Mouse (Mus musculus): ENCODE results near the gene Hnrnpk. TPM values are rescaled to one million over a fixed set of nuclear protein-coding genes. Genes with fewer than 3 reads are reported as not detected.
"Not testable (repeated sequence)": the region's sequence is repeated elsewhere in the genome, so short reads cannot be mapped to it uniquely, and the experiment has no call there.

Hnrnpk gene
- 100 to 1,000 TPM; 721 to 814 TPM for total RNA-seq (2021)

GRCm38 (mm10) chr13:58403243-58403642, at the start of gene Hnrnpk:
Hnrnpk (minus strand) TSS chr13:58403343.
- intact Hi-C loops (cut with DNase I), result loop anchor here (5.0 kb wide), 1 partner anchor 139 kb away; no protein-coding TSS in a partner anchor
- not testable (repeated sequence) for DNase-seq

- no peak for DNase-seq
- intact Hi-C loops (cut with DNase I), result no loop called here
These were observed 49.1 kb upstream of the Hnrnpk start for GRCm38 (mm10) chr13:58452246-58452645.

- intact Hi-C loops (cut with DNase I), result no loop called here
These were observed 47.5 kb upstream of the Hnrnpk start for GRCm38 (mm10) chr13:58450459-58451182.

GRCm38 (mm10) chr13:58446541-58446940, 43.4 kb upstream of the Hnrnpk start:
- DNase-seq, result no peak
- intact Hi-C loops (cut with DNase I), result no loop called here

More at GRCm38 (mm10) chr13:58450459-58451182, 47.5 kb upstream of the Hnrnpk start:
- no peak for DNase-seq

DNA sequence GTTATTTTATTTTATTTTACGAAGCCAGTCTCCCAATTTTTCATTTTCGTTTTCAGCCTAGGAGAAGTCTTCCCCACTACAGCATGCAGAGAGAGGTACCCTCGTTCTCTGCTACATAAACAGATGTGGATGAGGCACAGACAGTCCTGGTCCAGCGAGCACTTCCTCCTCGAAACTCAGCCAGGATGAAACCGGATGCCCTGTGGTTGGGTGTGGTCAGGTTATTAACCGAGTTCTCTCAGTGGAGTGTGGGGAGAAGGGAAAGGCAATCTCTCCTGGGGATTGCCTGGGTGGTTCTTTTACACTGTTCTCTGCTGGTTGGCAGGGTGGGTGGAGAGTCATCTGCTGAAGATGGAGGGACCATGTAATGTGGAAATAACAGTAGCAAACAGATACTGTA, 40.6 kb upstream of the Hnrnpk start:
- DNase-seq, result peak; percentile 8 to 27
- intact Hi-C loops (cut with DNase I), result no loop called here

GRCm38 (mm10) chr13:58443326-58443725, 40.2 kb upstream of the Hnrnpk start:
- DNase-seq, result no peak
- intact Hi-C loops (cut with DNase I), result no loop called here

DNA sequence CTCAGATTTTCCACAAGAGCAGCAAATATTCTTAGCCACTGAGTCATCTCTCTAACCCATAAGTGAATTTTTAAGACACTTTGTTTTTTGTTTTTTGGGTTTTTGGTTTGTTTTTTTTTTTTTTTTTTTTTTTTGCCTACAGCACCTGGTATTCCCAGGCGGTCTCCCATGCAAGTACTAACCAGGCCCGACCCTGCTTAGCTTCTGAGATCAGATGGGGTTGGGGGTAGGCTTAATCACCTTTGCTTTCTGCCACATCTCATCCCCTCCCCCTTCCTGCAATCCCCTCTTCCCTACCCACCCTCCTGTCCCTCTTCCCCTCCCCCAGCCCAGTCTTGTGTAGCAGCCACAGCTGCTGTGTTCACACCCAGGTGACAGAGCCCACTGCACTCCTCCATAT, 36.6 kb upstream of the Hnrnpk start:
- no peak for DNase-seq

GRCm38 (mm10) chr13:58423061-58423660, 20.0 kb upstream of the Hnrnpk start:
- intact Hi-C loops (cut with DNase I), result no loop called here
- peak; percentile 35 to 54 for DNase-seq

More for the DNA sequence above, 36.6 kb upstream of the Hnrnpk start:
- intact Hi-C loops (cut with DNase I), result no loop called here

DNA sequence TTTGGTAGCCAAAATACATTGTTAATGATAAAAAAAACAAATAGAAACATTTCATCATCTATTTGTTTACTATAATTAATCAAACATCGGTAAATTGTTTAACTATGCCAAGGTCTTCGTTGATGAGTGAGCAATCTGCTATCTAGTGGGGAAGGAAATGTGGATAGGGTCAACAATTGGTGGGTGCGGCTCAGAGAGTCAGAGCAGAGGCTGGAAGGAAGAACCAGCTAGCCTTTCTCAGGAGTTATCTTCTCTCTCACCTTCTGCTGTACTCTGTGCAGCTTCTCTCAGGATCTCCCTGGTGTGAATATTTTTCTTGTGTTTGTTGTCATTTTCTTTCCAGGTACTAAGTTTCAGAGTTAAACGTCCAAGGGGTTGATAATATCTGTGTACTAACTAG, 19.1 kb upstream of the Hnrnpk start:
- intact Hi-C loops (cut with DNase I), result no loop called here
- DNase-seq, result no peak

- no peak for DNase-seq
- intact Hi-C loops (cut with DNase I), result no loop called here
These were observed 17.9 kb upstream of the Hnrnpk start for GRCm38 (mm10) chr13:58421026-58421425.

GRCm38 (mm10) chr13:58419266-58419665, 16.1 kb upstream of the Hnrnpk start:
- intact Hi-C loops (cut with DNase I), result no loop called here
- no peak for DNase-seq

DNA sequence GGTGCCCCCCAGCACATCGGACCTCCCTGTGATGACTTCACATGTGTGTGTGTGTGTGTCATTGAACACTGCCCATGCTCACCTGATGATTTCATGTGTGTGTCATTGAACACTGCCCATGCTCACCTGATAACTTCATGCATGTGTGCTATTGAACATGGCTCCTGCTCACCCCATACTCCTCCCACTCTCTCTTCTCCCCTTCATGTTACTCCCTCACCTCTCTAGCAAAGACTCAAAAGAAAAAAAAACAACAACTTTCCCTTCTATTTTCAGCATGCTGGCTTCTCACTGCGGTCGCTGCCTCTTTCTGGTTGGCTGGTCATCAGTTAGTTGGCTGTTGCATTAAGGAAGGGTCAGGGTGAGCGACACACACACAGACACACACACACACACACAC, 15.5 kb upstream of the Hnrnpk start:
- intact Hi-C loops (cut with DNase I), result no loop called here
- no peak for DNase-seq

DNA sequence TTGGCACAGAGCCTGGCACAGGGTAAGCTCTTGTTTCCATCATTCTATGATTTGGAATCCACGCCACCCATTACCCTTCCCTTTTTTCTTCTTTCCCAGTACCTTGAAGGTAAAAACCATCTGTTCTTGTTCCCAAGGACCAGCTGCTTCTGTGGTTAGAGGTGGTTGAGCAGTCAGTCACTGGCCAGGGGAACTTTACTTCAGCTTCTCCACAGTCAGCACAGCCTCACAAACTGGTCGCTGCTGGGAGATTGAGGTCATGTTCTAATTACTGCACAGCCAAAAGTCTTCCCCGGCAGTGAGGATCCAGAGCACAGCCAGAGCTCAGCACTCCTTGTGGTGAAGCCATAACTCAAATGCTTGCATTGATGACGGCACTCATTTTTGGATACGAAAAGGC, 12.7 kb upstream of the Hnrnpk start:
- intact Hi-C loops (cut with DNase I), result no loop called here
- DNase-seq, result peak; percentile 39 to 42

- DNase-seq, result peak; percentile 14 to 46
- intact Hi-C loops (cut with DNase I), result no loop called here
These were observed 12.2 kb upstream of the Hnrnpk start for GRCm38 (mm10) chr13:58415374-58415773.

GRCm38 (mm10) chr13:58411073-58411472, 7.9 kb upstream of the Hnrnpk start:
- no peak for DNase-seq
- intact Hi-C loops (cut with DNase I), result no loop called here

- DNase-seq, result no peak
- intact Hi-C loops (cut with DNase I), result loop anchor here (5.0 kb wide), 1 partner anchor 140 kb away; no protein-coding TSS in a partner anchor
These were observed 416 bp downstream of the Hnrnpk start for GRCm38 (mm10) chr13:58402744-58403110.

DNA sequence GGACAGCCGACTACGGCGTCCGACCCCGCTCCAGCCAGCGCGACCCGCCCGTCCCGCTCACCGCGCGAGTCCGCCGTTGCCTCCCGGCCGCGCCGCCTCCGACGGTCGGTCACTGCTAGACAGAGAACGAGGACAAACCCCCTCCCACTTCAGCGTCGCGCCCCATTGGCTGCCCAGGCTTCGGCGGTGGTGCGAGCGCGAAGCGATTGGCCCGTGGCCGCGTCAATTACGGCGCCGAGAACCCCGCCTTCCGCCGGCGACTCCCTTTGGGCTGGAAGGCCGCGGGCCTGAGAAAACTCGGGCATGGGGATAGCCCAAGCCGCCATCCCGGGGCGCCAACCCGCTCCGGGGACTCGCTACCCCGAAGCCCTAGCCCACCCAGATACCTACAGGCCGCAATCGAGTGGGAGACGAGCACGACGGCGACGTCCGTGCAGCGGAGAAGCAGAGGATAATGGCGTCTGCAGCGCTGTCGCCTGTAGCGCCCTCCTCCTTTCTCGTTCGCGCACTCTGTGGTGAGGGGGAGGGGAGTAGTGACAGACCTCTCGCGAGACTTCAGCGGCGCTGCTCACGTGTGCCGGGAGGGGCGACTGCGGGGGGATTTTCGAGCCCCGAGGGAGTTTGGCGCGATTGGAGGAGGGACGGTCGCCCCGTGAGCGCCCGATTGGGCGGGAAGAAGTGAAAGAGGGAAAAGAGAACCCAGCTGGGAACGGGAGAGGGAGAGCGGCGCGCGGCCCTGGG, 970 bp downstream of the Hnrnpk start, which contains the start of gene Rmi1:
TSS of gene Rmi1 (plus strand) at position 246 of the 741 bp plus-strand sequence.
- intact Hi-C loops (cut with DNase I), result loop anchor here (5.0 kb wide), 1 partner anchor 140 kb away; no protein-coding TSS in a partner anchor
- peak; percentile 99 for DNase-seq

DNA sequence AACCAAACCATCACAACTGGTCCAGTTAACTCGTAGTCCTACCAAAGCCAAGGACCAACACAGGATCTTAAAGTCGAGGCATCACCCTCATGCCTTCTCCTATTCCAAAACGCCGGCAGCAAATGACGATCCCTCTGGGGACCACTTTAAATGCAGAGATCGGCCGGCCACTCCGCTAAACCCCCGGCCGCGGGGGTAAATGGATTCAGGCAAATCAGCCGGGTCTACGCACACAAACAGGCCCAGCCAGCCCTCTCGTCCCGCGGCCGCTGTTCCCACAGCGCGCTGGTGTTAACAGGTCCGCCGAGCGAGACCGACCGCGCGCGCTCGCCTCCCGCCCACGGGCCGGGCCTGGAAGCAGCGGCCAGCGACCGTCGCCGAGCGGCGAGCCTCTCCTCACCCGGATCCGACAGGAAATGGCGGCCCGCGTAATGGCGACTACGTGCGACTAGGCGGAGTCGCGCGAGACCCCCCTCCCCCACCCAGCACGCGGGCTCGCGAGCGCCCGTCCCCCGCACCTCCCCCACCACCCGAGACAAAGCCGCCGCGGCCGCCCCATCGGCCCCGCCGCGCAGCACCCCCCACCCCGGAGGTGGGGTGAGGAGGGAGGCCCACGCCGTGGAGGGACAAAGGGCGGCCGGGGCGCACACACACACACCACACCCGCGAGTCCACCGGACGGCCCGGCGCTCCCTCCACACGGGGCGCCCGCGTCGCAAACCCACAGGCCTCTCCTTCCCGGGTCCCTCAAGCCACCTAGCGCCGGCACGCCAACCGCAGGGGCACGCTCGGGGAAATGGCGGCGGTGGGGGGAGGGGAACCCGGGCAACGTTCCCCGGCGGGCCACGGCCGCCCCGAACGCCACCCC, 1.8 kb downstream of the Hnrnpk start:
- peak; percentile 75 to 84 for DNase-seq

GRCm38 (mm10) chr13:58400576-58400975, 2.6 kb downstream of the Hnrnpk start:
- DNase-seq, result no peak
- intact Hi-C loops (cut with DNase I), result loop anchor here (2.0 to 5.0 kb wide), 2 partner anchors 16 to 142 kb away; partner anchors contain the start of gene 2210016F16Rik

More for the DNA sequence above, 1.8 kb downstream of the Hnrnpk start:
- intact Hi-C loops (cut with DNase I), result loop anchor here (2.0 to 5.0 kb wide), 2 partner anchors 17 to 141 kb away; partner anchors contain the start of gene 2210016F16Rik

GRCm38 (mm10) chr13:58397651-58398050, 5.5 kb downstream of the Hnrnpk start:
- intact Hi-C loops (cut with DNase I), result loop anchor here (10.0 kb wide), 1 partner anchor 213 kb away; no protein-coding TSS in a partner anchor

More at GRCm38 (mm10) chr13:58397651-58398050, 5.5 kb downstream of the Hnrnpk start:
- no peak for DNase-seq

All from heart, postnatal 10 days (tissue).